Mouse (Mus musculus) T-helper 1 cell (primary cell): ENCODE data around the gene Sytl1.

ENCODE experiments used
- in situ Hi-C: fragments of 300-600 bp; cut with MboI, MseI; formaldehyde crosslinking; loops from one replicate; pipeline ENCODE4 v1.15.1; 2025; ENCODE audit warnings: high pct_unique_total_duplicates

The Sytl1 gene

DNA sequence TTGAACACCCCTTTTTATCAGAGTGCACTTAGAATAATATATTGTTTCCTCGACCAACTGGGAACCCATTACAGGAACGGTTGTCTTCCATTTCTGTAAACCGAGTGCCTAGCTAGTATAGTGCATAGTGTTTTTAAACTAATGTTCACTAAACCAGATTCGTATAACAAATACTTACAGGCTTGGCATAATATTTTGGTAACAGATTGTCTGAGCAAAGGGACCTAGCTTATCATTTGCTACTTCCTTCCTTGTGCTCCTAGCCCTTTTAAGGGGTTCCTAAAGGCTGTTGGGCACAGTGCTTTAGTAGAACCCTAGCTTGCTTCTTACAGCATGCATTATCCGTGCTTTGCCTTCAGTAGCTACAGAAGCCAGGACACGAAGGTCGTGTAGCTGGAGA, 18.6 kb upstream of the Sytl1 start:
- in situ Hi-C loops, result no loop called here

- in situ Hi-C loops, result no loop called here
Observed at GRCm38 (mm10) chr4:133278482-133278881, 15.6 kb upstream of the Sytl1 start.

DNA sequence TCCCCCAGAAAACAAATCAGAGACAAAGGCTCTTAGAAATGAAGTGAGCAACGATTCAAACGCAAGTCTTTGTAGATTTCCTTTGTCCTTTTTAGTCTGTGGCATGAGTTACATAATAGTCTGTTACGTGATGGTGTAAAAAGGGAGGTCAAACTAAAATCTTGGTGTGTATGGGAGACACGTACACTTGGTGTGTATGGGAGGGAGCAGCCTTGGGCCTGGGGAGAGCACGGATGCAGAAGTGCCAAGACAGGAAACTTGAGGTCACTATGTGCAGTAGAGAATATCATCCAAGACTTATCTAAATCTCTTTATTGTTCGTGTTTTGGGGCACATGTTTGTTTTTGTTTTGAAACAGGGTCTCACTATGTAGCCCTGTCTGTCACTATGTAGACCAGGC, 15.2 kb upstream of the Sytl1 start:
- in situ Hi-C loops, result no loop called here

- in situ Hi-C loops, result no loop called here
Observed at GRCm38 (mm10) chr4:133277104-133278026, 14.5 kb upstream of the Sytl1 start, which contains the start of gene Tmem222. Tmem222 (minus strand) TSS chr4:133277792.

DNA sequence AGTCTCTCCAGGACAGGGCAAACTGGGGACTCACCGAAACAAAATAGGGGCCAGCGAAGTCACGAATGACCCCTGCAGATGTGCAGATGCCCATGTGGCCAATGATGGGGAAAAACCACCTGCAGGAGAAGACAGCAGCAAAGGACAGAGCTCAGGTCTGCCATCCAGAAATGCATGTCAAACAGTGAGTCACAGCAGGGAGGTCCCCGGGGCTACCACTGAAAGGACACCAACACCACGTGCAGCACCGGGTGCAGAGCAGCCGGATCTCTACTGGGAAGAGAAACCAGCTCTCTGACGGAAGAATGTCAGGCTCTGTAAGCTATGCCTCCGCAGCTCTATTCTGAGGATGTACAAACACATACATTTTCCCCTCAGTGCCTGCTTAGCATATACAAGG, 8.0 kb upstream of the Sytl1 start:
- in situ Hi-C loops, result no loop called here

DNA sequence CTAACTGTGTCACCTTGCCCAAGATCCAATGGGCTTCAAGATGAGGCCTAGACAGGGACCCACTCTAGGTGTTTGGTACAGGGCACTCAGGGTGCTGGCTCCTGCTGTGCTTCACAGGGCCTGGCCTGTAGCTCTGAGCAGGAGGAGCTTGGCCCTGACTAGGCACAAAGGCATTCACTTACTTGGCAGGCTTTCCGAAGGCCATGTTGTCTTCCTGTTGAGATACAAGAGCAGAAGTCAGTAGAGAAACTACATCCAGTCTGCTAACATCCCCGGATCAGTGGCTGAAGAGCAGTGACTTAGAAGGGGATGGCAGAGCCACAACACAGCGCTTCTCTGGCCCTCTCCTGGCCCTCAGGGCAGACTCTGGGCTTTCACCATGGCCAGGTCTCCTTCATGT, 6.7 kb upstream of the Sytl1 start:
- in situ Hi-C loops, result no loop called here

DNA sequence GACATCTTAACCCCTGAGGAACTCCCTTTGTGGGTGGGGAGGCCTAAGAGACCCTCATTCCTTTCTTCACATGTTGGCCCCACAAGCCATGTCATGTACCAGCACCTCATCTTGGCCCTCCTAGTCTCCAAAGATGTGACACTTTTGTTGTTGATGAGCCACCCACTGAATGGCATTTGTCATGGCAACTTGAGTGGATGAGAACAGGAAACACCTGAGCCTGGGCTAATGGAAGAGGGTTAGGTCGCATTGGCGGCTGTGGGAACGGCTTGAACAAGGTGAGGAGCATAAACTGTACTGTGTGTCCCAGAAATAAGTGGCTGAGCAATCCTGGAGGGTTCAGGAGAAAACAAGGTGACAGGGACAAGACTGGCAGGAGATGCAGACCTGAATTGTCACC, 6.0 kb upstream of the Sytl1 start:
- in situ Hi-C loops, result no loop called here

DNA sequence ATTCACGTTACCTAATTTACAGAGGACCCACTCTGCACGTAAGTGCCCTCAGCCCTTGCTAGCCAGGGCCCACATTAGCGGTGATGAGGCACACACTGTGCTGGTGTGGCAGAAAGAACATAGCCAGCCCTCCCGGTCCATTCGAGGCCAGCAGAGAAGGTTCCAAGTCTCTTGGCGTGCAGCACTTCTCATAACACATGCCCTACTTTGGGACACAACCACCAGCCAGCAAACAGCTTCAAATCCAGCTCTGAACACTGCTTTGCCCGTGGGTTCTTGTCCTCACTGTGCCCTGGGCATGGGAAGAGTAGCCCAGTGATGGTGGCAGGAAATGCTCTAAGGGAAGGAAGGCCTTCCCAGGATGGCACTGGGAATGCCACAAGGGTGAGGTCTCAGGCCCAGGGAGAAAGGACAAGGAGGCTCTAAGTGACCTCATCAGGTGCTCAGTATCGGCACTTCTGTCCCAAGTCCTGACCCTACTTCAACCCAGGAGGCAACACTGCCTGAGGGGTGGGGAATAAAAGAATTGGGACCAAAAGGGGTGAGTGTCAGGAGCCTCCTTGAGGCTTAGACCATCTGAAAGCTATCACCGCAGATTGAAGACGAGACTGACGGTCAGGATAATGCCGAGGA, 3.5 kb upstream of the Sytl1 start:
- in situ Hi-C loops, result no loop called here

GRCm38 (mm10) chr4:133265759-133266158, 2.8 kb upstream of the Sytl1 start:
- in situ Hi-C loops, result no loop called here

GRCm38 (mm10) chr4:133265297-133265696, 2.4 kb upstream of the Sytl1 start:
- in situ Hi-C loops, result no loop called here

DNA sequence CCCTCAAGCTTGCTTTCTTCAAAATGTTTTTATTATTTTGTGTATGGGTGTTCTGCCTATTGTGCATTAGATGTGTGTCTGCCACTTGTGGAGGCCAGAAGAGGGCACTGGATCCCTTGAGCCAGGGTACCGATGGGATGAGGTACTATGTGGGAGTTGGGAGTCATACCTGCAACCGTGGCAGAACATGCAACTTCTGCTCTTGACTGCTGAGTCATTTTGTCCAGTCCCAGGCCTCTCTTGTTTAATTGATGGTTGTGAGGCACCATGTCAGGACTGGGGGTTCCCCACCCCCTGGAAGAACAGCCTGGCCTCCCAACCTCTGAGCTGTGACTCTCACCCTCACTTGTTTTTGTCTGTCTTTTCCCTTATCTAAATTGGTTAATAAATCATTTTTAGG, 1.6 kb upstream of the Sytl1 start:
- in situ Hi-C loops, result no loop called here

GRCm38 (mm10) chr4:133263756-133264155, 843 bp upstream of the Sytl1 start:
- in situ Hi-C loops, result no loop called here

DNA sequence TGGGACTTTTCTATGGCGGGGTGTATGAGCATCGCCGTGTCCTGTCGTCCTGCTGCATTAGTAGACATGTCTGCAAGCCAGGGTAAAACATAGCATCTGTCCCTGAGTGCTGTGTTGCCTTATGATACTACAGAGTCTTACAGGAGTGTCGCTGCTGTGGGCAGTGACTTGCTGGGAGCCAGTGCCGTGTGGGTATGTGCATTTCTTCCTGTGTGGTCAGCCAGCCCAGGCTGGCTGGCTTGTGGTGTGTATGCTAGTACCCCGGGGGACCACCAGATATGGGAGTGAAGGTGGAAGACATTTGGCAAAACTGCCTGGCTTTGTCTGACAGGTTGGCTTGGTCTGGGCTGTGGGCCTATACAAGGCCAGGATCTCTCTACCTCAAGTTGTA, 543 bp downstream of the Sytl1 start:
- in situ Hi-C loops, result no loop called here

- in situ Hi-C loops, result no loop called here
Observed at GRCm38 (mm10) chr4:133261641-133262374, 1.1 kb downstream of the Sytl1 start.

DNA sequence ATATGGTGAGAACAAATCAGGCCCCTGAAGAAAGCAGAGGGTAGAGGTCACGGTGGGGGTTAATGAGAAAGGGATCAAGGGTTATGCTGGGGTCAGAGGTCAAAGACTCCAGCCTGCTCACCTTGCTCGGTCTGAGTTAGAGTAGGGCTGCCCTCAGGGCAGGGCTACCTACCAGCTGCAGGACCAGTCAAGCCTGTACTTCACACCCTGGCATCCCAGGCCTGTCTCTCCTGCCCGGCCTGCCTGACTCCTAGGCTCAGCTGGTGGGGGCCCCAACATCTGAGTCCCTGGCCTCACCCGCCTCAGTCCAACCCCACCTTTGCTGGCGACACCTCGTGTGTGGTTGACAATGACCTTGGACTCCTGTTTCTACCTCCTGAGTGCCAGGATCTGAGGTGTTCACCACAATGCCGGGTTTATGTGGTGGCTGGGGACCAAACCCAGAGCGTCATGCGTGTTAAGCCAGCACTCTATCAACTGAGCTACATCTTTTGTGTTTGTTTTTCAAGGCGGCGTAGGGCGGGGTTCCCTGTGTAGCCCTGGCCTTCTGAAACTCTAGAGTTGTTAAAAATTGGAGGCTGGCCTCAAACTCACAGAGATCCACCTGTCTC, 5.0 kb downstream of the Sytl1 start:
- in situ Hi-C loops, result no loop called here

- in situ Hi-C loops, result no loop called here
Observed at GRCm38 (mm10) chr4:133257230-133257629, 5.7 kb downstream of the Sytl1 start.

- in situ Hi-C loops, result no loop called here
Observed at GRCm38 (mm10) chr4:133256820-133257219, 6.1 kb downstream of the Sytl1 start.

GRCm38 (mm10) chr4:133255392-133255791, 7.5 kb downstream of the Sytl1 start:
- in situ Hi-C loops, result no loop called here

- in situ Hi-C loops, result no loop called here
Observed at GRCm38 (mm10) chr4:133253412-133253811, 9.5 kb downstream of the Sytl1 start.

GRCm38 (mm10) chr4:133252089-133252488, 10.8 kb downstream of the Sytl1 start:
- in situ Hi-C loops, result no loop called here

GRCm38 (mm10) chr4:133251214-133251613, 11.7 kb downstream of the Sytl1 start:
- in situ Hi-C loops, result no loop called here

- in situ Hi-C loops, result no loop called here
Observed at GRCm38 (mm10) chr4:133250609-133251008, 12.3 kb downstream of the Sytl1 start.
